Mouse (Mus musculus) c-Kit-positive CD71-positive TER-119-positive erythroid progenitor cells, embryonic 14.5 days (primary cell): ENCODE results near the gene Rit1.
"Not testable (repeated sequence)": the region's sequence is repeated elsewhere in the genome, so short reads cannot be mapped to it uniquely, and the experiment has no call there.

Source experiments
- DNase-seq: peaks from one replicate; pipeline ENCODE4 v3.0.0-alpha.2; 2013; ENCODE audit warnings: low spot score

The Rit1 gene

DNA sequence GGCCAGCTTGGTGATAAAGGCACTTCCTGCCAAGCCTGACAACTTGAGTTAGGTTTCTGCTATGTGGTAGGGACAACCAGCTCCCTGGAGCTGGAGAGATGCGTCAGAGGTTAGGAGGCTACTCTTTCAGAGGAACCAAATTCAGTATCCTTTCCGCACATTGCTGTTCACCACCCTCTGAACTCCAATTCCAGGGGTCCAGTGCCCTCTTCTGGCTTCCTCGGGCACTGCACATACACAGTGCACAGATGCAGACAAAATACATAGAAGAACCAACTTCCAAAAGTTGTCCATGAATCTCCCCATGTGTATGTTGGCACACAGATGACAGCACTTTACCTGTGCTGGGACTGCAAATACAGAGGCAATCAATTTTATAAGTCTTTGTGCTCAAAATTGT is 22.0 kb downstream of the Rit1 start:
- DNase-seq = peak; percentile 53

DNA sequence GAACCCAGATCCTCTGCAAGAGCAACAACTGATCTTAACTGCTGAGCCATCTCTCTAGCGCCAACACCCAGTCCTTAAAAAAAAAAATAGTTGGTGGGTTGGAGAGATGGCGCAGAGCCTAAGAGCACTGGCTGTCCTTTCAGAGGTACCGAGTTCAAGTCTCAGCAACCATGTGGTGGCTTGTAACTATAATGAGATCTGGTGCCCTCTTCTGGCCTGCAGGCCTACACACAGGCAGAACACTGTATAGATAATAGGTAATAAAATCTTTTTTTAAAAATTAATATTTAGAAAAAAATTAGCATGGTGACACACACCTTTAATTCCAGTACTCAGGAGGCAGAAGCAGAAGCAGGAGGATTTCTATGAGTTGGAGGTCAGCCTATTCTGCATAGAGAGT is 23.5 kb downstream of the Rit1 start:
- DNase-seq = no peak

GRCm38 (mm10) chr3:88745534-88745933 is 28.9 kb downstream of the Rit1 start:
- no peak for DNase-seq

GRCm38 (mm10) chr3:88746139-88746870 is 29.7 kb downstream of the Rit1 start:
- DNase-seq = no peak

DNA sequence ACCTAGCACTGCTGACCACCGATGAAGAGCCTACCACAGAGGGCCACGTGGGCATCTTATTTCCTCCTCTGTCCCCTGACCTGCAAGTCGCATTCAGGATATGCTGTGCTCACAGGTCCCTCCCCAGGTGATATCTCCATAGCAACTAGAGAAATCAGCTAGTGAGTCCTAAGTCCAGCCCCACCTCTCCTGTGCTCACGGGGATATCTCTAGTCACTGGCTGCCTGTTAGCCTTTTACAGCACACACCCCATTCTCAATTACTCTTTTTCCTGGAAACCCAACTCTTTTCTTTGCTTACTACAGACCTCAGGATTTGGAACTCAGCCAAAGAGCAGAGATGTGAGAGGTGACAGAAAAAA is 30.2 kb downstream of the Rit1 start:
- DNase-seq = peak; percentile 55

DNA sequence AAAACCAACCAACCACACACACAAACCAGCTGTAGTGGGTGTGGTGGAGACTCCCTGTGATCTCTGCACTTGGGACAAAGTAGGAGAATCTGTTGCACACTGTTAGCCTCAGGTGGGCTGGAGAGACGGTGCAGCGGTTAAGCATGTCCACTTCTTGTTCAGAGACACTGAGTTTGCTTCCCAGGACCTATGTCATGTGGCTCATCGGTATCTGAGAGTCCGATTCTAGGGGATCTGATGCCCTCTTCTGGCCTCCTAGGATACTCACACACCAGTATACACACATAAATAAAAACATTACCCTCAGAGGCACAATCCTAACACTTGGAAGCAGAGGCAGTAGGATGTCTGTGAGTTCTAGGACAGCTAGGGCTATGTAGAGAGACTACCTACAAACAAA is 37.6 kb downstream of the Rit1 start:
- DNase-seq = no peak

- DNase-seq = no peak
These were observed 38.9 kb downstream of the Rit1 start for GRCm38 (mm10) chr3:88755541-88755940.

- no peak for DNase-seq
These were observed 39.6 kb downstream of the Rit1 start for GRCm38 (mm10) chr3:88756276-88756675.

DNA sequence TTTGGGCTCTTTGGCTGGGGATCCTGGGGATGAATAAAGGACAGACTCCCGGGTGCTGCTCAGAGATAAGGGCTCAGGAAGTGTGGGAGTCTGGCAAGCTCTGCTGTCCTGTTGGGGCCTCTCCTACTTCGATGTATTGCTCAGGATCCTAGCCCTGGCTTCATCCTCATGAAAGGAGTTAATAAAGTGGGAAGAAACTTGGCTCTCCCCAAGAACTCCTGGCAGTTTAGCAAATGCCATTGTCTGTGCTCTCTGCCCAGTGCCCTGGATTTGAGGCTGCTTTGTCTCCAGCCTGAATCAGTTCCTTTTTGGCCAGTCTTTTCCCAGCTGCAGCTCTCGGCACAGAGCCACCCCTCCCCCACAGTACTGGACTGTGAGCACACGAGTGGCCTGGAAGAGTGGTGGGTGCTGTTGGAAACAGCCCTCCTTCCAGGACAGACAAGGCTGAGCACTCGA is 41.4 kb downstream of the Rit1 start:
- DNase-seq = no peak

- no peak for DNase-seq
These were observed 45.0 kb downstream of the Rit1 start for GRCm38 (mm10) chr3:88761619-88762018.

- DNase-seq = no peak
These were observed 45.8 kb downstream of the Rit1 start for GRCm38 (mm10) chr3:88762401-88762831.

- not testable (repeated sequence) for DNase-seq
These were observed 54.7 kb downstream of the Rit1 start for GRCm38 (mm10) chr3:88771189-88771940.

- not testable (repeated sequence) for DNase-seq
These were observed 55.3 kb downstream of the Rit1 start for GRCm38 (mm10) chr3:88771941-88772280.

- DNase-seq = peak; percentile 70
These were observed 55.8 kb downstream of the Rit1 start for GRCm38 (mm10) chr3:88772399-88772798.

DNA sequence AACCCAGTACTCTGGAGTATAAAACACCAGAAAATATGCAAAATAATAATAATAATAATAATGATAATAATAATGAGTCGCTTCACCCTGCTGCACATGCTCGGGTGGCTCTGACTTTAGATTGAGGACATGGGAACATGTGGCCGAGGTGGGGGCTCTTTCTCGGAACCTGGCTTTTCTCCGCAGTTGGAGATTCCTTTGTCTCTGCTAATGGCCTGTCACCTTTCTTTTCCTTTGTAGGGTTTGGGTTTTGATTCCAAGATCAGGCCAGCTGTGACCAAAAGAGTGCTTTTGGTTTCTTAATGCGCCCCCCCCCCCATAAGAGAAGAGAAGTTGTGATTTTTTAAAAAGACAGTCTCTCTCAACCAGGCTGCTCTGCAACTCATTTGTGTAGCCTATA is 56.5 kb downstream of the Rit1 start:
- DNase-seq = not testable (repeated sequence)

- not testable (repeated sequence) for DNase-seq
These were observed 58.6 kb downstream of the Rit1 start, which contains the start of gene Syt11 for GRCm38 (mm10) chr3:88774939-88775841. Gene Syt11 (minus strand): TSS chr3:88775164.
